Mouse (Mus musculus) E14TG2a.4 (cell line): Measurements from ENCODE around the gene Ppm1f.

Source experiments
- H3K27me3 ChIP-seq: 2 replicates; pipeline ENCODE4 v1.6.1; 2014; ENCODE audit warnings: low read length, control low read depth; ENCODE audit not compliant: insufficient read depth
- H3K36me3 ChIP-seq: 2 replicates; pipeline ENCODE4 v1.6.1; 2014; ENCODE audit warnings: low read length, control low read depth; ENCODE audit not compliant: insufficient read depth
- H3K4me1 ChIP-seq: replicated peaks from 2 replicates; pipeline ENCODE4 v1.6.1; 2014; ENCODE audit warnings: low read depth, low read length, control low read depth
- H3K4me3 ChIP-seq: replicated peaks from 2 replicates; pipeline ENCODE4 v1.5.1; 2014; ENCODE audit warnings: mild to moderate bottlenecking, low read length
- H3K9me3 ChIP-seq: 2 replicates; pipeline ENCODE4 v1.6.1; 2014; ENCODE audit warnings: low read length, control low read depth
- CTCF ChIP-seq: conservative IDR thresholded peaks from 2 replicates; pipeline ENCODE4 v1.5.1; 2014; ENCODE audit warnings: low read length
- NANOG ChIP-seq: IDR thresholded peaks from 2 replicates; pipeline ENCODE4 v1.6.1; 2014; ENCODE audit warnings: borderline replicate concordance, low read length, mixed read lengths
- POU5F1 ChIP-seq: IDR thresholded peaks from 2 replicates; pipeline ENCODE4 v1.6.1; 2014; ENCODE audit warnings: low read length, borderline replicate concordance

Ppm1f gene

DNA sequence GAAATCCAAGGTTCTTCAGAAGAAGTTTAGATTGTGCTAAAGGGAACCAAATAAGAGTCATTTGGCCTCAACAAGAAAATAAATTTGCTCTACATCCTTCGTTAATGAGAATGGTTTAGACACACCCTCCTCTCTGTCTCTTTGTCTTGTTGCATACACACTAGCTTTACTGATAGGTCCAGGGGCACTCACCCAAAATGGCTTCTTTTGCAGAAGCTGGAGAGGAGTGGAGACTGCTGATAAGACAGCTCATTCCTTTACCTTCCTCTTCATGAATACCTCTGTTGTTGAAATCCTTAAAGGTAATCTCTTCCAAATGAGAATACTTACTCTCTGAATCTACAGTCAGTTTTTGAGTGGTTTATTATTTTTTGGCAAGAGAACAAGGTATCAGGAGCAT is 68.9 kb downstream of the Ppm1f start:
- no peaks in the 10 kb centered on the region for H3K9me3 ChIP-seq
- peaks cover 2% of the 10 kb centered on the region; the same call in 1 of the 2 replicates for H3K27me3 ChIP-seq
- H3K4me1 ChIP-seq = peaks cover 4% of the 10 kb centered on the region; the same call in 1 of the 2 replicates
- H3K4me3 ChIP-seq = no peak overlapping the region
- TF ChIP-seq NANOG (no peak), CTCF (no peak), POU5F1 (no peak)
- no peaks in the 10 kb centered on the region for H3K36me3 ChIP-seq

DNA sequence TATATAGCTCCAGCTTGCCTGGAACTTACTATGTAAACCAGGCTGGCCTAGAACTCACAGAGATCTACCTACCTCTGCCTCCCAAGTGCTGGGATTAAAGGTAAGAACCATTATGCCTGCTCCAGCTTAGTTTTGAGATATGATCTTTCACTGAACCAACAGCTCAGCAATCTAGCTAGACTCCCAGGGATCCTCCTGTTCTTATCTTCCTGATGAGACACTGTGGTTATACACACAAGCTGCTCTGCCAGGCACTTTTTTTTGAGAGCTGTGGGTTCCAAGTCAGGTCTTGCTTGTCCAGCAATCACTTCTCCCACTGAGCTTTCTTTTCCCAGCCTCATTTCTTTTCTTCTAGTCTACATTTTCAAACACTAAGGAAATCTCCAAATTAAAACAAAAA is 70.0 kb downstream of the Ppm1f start:
- H3K9me3 ChIP-seq = no peaks in the 10 kb centered on the region
- H3K4me3 ChIP-seq = no peak overlapping the region
- no peak for TF ChIP-seq NANOG
- TF ChIP-seq CTCF = no peak
- no peak for TF ChIP-seq POU5F1
- H3K4me1 ChIP-seq = no peaks in the 10 kb centered on the region
- no peaks in the 10 kb centered on the region for H3K36me3 ChIP-seq
- H3K27me3 ChIP-seq = peaks cover 2% of the 10 kb centered on the region; the same call in 1 of the 2 replicates
